Mouse (Mus musculus) v-Abl transformed pro-B cells (cell line): ENCODE measurements around the gene Isg20l2.

Source experiments
- in situ Hi-C, 2 experiments: fragments of 400-800 bp; cut with MboI; formaldehyde crosslinking; loops; one replicate each; pipeline ENCODE4 v1.15.1; 2025; ENCODE audit not compliant: unreplicated experiment in 2 of 2

The Isg20l2 gene

GRCm38 (mm10) chr3:87945781-87946540, 15.8 kb downstream of the Isg20l2 start:
- in situ Hi-C loops = no loop called here

GRCm38 (mm10) chr3:87946541-87946860, 16.4 kb downstream of the Isg20l2 start:
- in situ Hi-C loops = no loop called here

- in situ Hi-C loops = no loop called here
Observed at GRCm38 (mm10) chr3:87947056-87947810, 17.1 kb downstream of the Isg20l2 start.

- in situ Hi-C loops = no loop called here
Observed at GRCm38 (mm10) chr3:87947811-87948199, 17.7 kb downstream of the Isg20l2 start.

GRCm38 (mm10) chr3:87948378-87949265, 18.5 kb downstream of the Isg20l2 start, which contains the start of gene Crabp2:
Crabp2 (plus strand) TSS chr3:87948666.
- in situ Hi-C loops = no loop called here

GRCm38 (mm10) chr3:87949266-87949954, 19.3 kb downstream of the Isg20l2 start:
- in situ Hi-C loops = no loop called here

GRCm38 (mm10) chr3:87949955-87950515, 19.9 kb downstream of the Isg20l2 start:
- in situ Hi-C loops = loop anchor here (25.0 kb wide), 2 partner anchors 112 to 163 kb away; partner anchors contain the start of genes Insrr (in 1 of the 2), Naxe (in 1 of the 2) and Ntrk1 (in 1 of the 2)

GRCm38 (mm10) chr3:87951946-87952345, 21.8 kb downstream of the Isg20l2 start:
- in situ Hi-C loops = loop anchor here (25.0 kb wide), 2 partner anchors 110 to 165 kb away; partner anchors contain the start of genes Insrr (in 1 of the 2), Naxe (in 1 of the 2) and Ntrk1 (in 1 of the 2)

GRCm38 (mm10) chr3:87952440-87952839, 22.3 kb downstream of the Isg20l2 start:
- in situ Hi-C loops = loop anchor here (25.0 kb wide), 2 partner anchors 110 to 165 kb away; partner anchors contain the start of genes Insrr (in 1 of the 2), Naxe (in 1 of the 2) and Ntrk1 (in 1 of the 2)

- in situ Hi-C loops = loop anchor here (25.0 kb wide), 2 partner anchors 104 to 171 kb away; partner anchors contain the start of genes Insrr (in 1 of the 2), Naxe (in 1 of the 2) and Ntrk1 (in 1 of the 2)
Observed at GRCm38 (mm10) chr3:87958056-87958455, 27.9 kb downstream of the Isg20l2 start.

- in situ Hi-C loops = loop anchor here (25.0 kb wide), 2 partner anchors 104 to 171 kb away; partner anchors contain the start of genes Insrr (in 1 of the 2), Naxe (in 1 of the 2) and Ntrk1 (in 1 of the 2)
Observed at GRCm38 (mm10) chr3:87958476-87958875, 28.4 kb downstream of the Isg20l2 start.

GRCm38 (mm10) chr3:87958967-87959366, 28.9 kb downstream of the Isg20l2 start:
- in situ Hi-C loops = loop anchor here (25.0 kb wide), 2 partner anchors 103 to 172 kb away; partner anchors contain the start of genes Insrr (in 1 of the 2), Naxe (in 1 of the 2) and Ntrk1 (in 1 of the 2)

- in situ Hi-C loops = loop anchor here (25.0 kb wide), 2 partner anchors 103 to 172 kb away; partner anchors contain the start of genes Insrr (in 1 of the 2), Naxe (in 1 of the 2) and Ntrk1 (in 1 of the 2)
Observed at GRCm38 (mm10) chr3:87959371-87959770, 29.3 kb downstream of the Isg20l2 start.

- in situ Hi-C loops = loop anchor here (25.0 kb wide), 2 partner anchors 102 to 173 kb away; partner anchors contain the start of genes Insrr (in 1 of the 2), Naxe (in 1 of the 2) and Ntrk1 (in 1 of the 2)
Observed at GRCm38 (mm10) chr3:87960191-87960585, 30.1 kb downstream of the Isg20l2 start.

- in situ Hi-C loops = loop anchor here (25.0 kb wide), 2 partner anchors 102 to 173 kb away; partner anchors contain the start of genes Insrr (in 1 of the 2), Naxe (in 1 of the 2) and Ntrk1 (in 1 of the 2)
Observed at GRCm38 (mm10) chr3:87960586-87961191, 30.6 kb downstream of the Isg20l2 start.

GRCm38 (mm10) chr3:87970184-87970938, 40.2 kb downstream of the Isg20l2 start:
- in situ Hi-C loops = loop anchor here (25.0 kb wide), 2 partner anchors 92 to 183 kb away; partner anchors contain the start of genes Insrr (in 1 of the 2), Naxe (in 1 of the 2) and Ntrk1 (in 1 of the 2)

- in situ Hi-C loops = loop anchor here (25.0 kb wide), 2 partner anchors 91 to 184 kb away; partner anchors contain the start of genes Insrr (in 1 of the 2), Naxe (in 1 of the 2) and Ntrk1 (in 1 of the 2)
Observed at GRCm38 (mm10) chr3:87970939-87971488, 40.9 kb downstream of the Isg20l2 start, which contains the start of gene Nes. Nes (plus strand) TSS chr3:87971078.
